Mouse (Mus musculus) stomach, embryonic 14.5 days (tissue): ENCODE measurements around the gene Tmem179b. TPM values are rescaled to one million over a fixed set of nuclear protein-coding genes. Genes with fewer than 3 reads are reported as not detected.
"Not testable (repeated sequence)": the region's sequence is repeated elsewhere in the genome, so short reads cannot be mapped to it uniquely, and the experiment has no call there.

Source experiments
- ATAC-seq: fragments of 200-750 bp; cut with Nextera tagmentation; 2 replicates; pipeline ENCODE4 v1.8.0; 2017; ENCODE audit warnings: low read depth, moderate TSS enrichment; ENCODE audit not compliant: insufficient number of reproducible peaks, insufficient read depth, low FRiP score
- H3K27ac ChIP-seq: fragments of 300-500 bp; sonication (generic); 2 replicates; pipeline ENCODE4 v1.5.1; 2014; ENCODE audit warnings: mild to moderate bottlenecking, low read length, moderate library complexity, mixed read lengths
- H3K27me3 ChIP-seq: fragments of 300-500 bp; sonication (generic); 2 replicates; pipeline ENCODE4 v1.6.1; 2014; ENCODE audit warnings: low read length, control low read depth, mixed read lengths; ENCODE audit not compliant: control insufficient read depth, insufficient read depth
- H3K36me3 ChIP-seq: fragments of 300-500 bp; sonication (generic); 2 replicates; pipeline ENCODE4 v1.6.1; 2014; ENCODE audit warnings: mild to moderate bottlenecking, control low read depth, low read length, moderate library complexity, mixed read lengths; ENCODE audit not compliant: control insufficient read depth, insufficient read depth
- H3K4me1 ChIP-seq: fragments of 300-500 bp; sonication (generic); 2 replicates; pipeline ENCODE4 v1.6.1; 2014; ENCODE audit warnings: low read length, control low read depth, mixed read lengths; ENCODE audit not compliant: control insufficient read depth, insufficient read depth
- H3K4me2 ChIP-seq: fragments of 300-500 bp; sonication (generic); replicated peaks from 2 replicates; pipeline ENCODE4 v1.6.1; 2014; ENCODE audit warnings: low read depth, low read length, control low read depth
- H3K4me3 ChIP-seq: fragments of 300-500 bp; sonication (generic); 2 replicates; pipeline ENCODE4 v1.5.1; 2014; ENCODE audit warnings: low read depth, low read length, control low read depth
- H3K9ac ChIP-seq: fragments of 300-500 bp; sonication (generic); replicated peaks from 2 replicates; pipeline ENCODE4 v1.6.1; 2014; ENCODE audit warnings: low read depth, mild to moderate bottlenecking, control low read depth, low read length, moderate library complexity, mixed read lengths
- H3K9me3 ChIP-seq: fragments of 300-500 bp; sonication (generic); 2 replicates; pipeline ENCODE4 v1.6.1; 2016; ENCODE audit warnings: low read depth, low read length, control low read depth; ENCODE audit not compliant: control insufficient read depth
- WGBS: fragments of 180-500 bp; shearing (Covaris S2); extraction: QIAGEN DNeasy Blood & Tissue Kit; methylation state at CpG from one replicate; pipeline ENCODE4 v1.1.7; 2014; 5-methylcytosine and 5-hydroxymethylcytosine counted together
- polyA plus RNA-seq: library from polyadenylated mRNA; unstranded; fragments of >200 nt; fragmentation: Nextera tagmentation; extraction: Ambion mirVana; gene quantifications from 2 replicates; pipeline ENCODE4 v1.2.1, GENCODE M21; 2014

Gene Tmem179b
- polyA plus RNA-seq, 1 experiment from 2014 or later = 94.0 TPM

DNA sequence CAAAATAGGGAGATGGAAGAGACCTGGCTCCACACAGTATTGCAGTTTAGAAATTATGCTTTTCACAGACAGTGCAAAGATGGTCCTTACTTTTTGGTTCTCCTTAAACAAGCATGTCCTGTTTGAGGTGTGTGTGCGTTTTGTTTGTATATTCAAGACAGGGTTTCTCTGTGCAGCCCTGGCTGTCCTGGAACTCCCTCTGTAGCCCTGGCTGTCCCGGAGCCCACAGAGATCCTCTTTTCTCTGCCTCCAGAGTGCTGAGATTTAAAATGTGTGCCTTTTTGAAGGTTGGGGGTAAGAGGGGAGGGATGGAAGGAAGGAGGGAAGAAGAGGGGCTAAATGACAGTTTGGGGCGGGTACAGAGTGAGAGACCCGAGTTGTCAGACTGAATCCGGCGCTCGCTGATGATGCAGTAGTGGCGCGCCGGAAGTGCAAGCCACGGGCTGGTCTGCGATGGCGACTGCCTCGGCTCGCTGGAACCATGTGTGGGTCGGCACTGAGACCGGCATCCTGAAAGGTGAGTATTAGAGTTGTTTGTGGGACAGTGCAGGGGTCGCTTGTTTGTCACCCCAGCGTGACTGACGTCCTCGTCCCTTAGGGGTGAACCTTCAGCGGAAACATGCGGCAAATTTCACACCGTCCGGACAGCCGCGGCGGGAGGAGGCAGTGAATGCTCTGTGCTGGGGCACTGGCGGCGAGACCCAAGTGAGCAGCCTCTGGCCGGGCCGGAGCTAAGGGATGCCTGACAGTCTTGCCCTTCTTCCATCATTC lies 38.7 kb downstream of the Tmem179b start, which contains the start of gene Wdr74:
TSS of gene Wdr74 (plus strand) at position 439 of the 771 bp plus-strand sequence.
- H3K4me1 ChIP-seq = peaks cover 6% of the 10 kb centered on the region
- WGBS = under 1% methylated on average over 32 of the region's 32 CpGs
- peak; percentile 91 for ATAC-seq
- H3K4me2 ChIP-seq = peak within 1 kb of the TSS; percentile 87
- H3K9me3 ChIP-seq = no peaks in the 10 kb centered on the region; the same call in 1 of the 2 replicates
- H3K27me3 ChIP-seq = no peaks in the 10 kb centered on the region
- peak within 1 kb of the TSS; percentile 80 for H3K9ac ChIP-seq
- peaks cover 24% of the 10 kb centered on the region for H3K36me3 ChIP-seq
- peak within 1 kb of the TSS; percentile 88 for H3K4me3 ChIP-seq
- peak within 1 kb of the TSS; percentile 52; the same call in 1 of the 2 replicates for H3K27ac ChIP-seq

DNA sequence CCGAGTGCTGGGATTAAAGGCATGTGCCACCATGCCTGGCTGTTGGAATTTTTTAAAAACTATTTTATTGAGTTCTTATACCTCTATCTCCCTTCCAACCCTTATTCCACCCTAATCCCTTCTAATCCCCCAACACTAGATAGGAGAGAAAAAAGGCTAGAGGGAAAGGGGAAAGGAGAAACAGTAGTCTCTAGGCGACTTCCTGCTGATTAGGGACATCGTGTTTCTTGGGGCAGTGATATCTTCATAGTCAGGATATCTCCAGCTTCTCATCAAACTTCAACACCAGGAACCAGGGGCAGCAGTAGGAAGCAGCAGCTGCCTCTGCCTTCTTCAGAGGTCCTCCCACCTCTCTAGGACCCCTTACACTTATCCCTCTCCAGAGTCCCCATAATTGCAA lies 39.9 kb downstream of the Tmem179b start:
- Histone ChIP-seq H3K4me2 (no peak overlapping the region), H3K4me3 (no peak overlapping the region), H3K36me3 (peaks cover 17% of the 10 kb centered on the region), H3K27ac (no peak overlapping the region), H3K4me1 (0 out of 2 replicates have a peak, but pooled peaks cover 2% of the 10 kb centered on the region), H3K9me3 (no peaks in the 10 kb centered on the region; the same call in 1 of the 2 replicates), H3K27me3 (no peaks in the 10 kb centered on the region), H3K9ac (no peak overlapping the region)
- WGBS = 75% methylated on average over 3 of the region's 3 CpGs
- ATAC-seq = no peak

DNA sequence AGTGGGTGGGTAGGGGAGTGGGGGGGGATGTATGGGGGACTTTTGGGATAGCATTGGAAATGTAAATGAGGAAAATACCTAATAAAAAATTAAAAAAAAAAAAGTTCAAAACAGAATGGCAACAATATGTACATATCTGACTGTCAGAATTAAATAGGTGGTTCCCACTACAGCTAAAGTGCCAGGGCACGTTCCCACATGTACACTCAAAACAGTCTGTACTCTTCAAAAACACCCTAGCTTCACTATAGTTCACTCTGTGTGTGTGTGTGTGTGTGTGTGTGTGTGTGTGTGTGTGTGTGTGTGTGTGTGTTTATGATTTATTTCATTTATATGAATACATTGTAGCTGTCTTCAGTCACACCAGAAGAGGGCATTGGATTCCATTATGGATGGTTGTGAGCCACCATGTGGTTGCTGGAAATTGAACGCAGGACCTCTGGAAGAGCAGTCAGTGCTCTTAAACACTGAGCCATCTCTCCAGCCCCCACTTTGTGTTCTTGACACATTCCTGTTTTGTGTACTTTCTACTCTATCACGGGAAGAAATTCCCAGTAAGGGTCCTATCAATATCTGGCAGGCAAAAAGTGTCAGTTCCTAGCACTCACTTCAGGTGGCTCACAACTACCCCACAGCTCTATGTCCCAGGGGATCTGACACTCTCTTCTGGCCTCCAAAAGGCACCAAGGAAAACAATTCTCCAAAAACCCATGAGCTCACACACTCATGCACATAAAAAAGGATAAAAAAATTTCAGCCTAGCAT lies 45.8 kb downstream of the Tmem179b start:
- H3K27ac ChIP-seq, ATAC-seq, H3K9ac ChIP-seq, H3K4me2 ChIP-seq, H3K9me3 ChIP-seq, H3K27me3 ChIP-seq, H3K4me3 ChIP-seq, H3K4me1 ChIP-seq: not testable (repeated sequence)
- peaks cover 28% of the 10 kb centered on the region for H3K36me3 ChIP-seq
- 43% methylated on average over 3 of the region's 3 CpGs for WGBS

DNA sequence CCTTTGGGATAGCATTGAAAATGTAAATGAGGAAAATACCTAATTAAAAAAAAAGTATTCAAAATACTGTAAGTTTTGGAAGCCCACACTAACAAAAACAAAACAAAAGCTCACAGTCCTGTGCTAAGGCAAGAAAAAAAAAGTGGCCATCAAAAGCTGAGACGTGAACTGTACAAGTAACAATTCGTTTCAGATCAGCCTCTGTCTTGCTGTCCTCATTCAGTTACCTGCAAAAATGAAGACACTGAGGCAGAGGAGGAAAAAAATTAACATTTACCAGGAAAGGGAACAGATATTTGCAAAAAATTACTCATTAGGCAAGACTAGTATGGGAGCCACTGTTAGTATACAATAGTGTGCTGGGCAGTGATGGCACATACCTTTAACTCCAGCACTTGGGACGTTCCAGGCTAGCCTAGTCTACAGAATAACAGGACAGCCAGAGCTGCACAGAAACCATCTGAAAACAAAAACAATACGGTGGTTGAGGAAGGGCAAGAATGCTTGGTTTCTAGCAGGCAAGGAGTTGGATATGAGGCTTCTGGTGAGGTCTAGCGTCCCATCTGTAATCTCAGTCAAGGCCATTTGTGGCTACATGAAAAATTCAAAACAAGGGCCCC lies 46.7 kb downstream of the Tmem179b start:
- Histone ChIP-seq H3K27ac (no peak overlapping the region), H3K9ac (no peak overlapping the region), H3K36me3 (peaks cover 28% of the 10 kb centered on the region), H3K4me1 (peaks cover 9% of the 10 kb centered on the region; the same call in 1 of the 2 replicates), H3K9me3 (no peaks in the 10 kb centered on the region), H3K27me3 (no peaks in the 10 kb centered on the region), H3K4me3 (no peak overlapping the region), H3K4me2 (no peak overlapping the region)
- ATAC-seq = no peak
- WGBS = 16% methylated on average over 5 of the region's 5 CpGs

DNA sequence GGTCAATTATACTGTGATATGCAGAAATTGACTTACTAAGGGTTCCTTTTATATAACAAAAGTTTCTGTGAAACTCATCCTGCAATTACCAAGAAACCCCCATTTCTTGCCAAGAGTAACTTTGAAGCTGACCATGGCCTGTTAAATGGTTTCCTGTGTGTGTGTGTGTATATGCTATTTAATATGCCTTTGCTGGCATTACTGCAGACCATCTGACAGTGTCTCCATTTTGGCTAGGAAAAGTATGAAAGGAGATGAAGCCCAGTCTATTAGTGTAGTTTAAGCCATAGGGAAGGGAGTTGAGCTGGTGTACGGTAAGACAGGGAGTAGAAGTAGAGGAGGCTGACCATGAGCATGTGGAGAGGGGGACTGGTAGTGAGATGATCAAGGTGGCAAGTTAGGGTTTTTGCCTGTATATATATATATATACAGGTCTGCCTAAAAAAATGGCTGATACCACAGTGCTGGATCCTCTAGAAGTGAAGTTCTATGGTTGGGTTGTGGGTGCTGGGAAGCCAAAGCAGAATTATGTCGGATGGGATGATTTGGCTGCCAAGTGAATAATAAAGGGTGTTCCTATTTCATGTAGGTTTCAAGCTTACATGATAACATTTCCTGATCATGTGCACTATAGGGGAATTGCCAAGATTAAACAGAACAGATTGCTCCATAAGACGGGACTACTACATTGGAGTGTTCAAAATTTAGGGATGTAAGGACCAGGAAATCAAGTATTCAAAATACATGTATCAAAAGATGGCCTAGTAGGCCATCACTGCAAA lies 47.5 kb downstream of the Tmem179b start:
- no peaks in the 10 kb centered on the region for H3K27me3 ChIP-seq
- 36% methylated on average over 3 of the region's 3 CpGs for WGBS
- H3K4me3 ChIP-seq = no peak overlapping the region; the same call in 1 of the 2 replicates
- H3K4me1 ChIP-seq = peaks cover 14% of the 10 kb centered on the region; the same call in 1 of the 2 replicates
- no peak overlapping the region for H3K27ac ChIP-seq
- H3K36me3 ChIP-seq = peaks cover 28% of the 10 kb centered on the region
- no peak for ATAC-seq
- no peak overlapping the region for H3K4me2 ChIP-seq
- no peaks in the 10 kb centered on the region for H3K9me3 ChIP-seq
- H3K9ac ChIP-seq = no peak overlapping the region

DNA sequence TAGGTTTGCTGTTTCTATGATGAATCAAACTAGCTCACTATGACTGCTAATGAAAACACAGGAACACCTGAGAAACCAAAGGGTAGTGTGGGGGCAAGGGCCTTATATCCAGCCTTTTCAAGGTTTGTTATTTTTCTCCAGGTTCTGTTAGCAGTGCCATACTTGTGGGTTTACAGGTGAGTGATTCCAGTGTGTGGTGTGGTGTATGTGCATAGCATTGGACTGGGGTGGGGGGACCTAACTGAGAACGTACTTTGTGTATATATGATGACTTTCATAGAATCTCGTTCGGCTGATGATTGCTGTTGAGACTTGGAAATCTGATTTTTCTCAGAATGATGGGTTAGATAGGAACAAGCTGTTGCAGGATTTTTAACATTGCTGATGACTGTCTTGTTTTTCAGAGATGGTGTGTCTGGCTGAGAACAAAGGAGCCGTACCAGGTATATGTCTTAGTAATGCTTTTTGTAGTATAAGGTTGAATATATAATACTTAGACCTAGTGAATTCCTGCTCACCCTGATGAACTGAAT lies 49.1 kb downstream of the Tmem179b start:
- peak overlapping the region; percentile 87 for H3K4me2 ChIP-seq
- WGBS = 40% methylated on average over 4 of the region's 4 CpGs
- H3K4me1 ChIP-seq = peaks cover 14% of the 10 kb centered on the region; the same call in 1 of the 2 replicates
- peak overlapping the region; percentile 7; the same call in 1 of the 2 replicates for H3K27ac ChIP-seq
- ATAC-seq = no peak
- peak overlapping the region; percentile 93 for H3K9ac ChIP-seq
- H3K4me3 ChIP-seq = peak overlapping the region; percentile 65
- peaks cover 28% of the 10 kb centered on the region for H3K36me3 ChIP-seq
- H3K9me3 ChIP-seq = no peaks in the 10 kb centered on the region
- no peaks in the 10 kb centered on the region for H3K27me3 ChIP-seq

DNA sequence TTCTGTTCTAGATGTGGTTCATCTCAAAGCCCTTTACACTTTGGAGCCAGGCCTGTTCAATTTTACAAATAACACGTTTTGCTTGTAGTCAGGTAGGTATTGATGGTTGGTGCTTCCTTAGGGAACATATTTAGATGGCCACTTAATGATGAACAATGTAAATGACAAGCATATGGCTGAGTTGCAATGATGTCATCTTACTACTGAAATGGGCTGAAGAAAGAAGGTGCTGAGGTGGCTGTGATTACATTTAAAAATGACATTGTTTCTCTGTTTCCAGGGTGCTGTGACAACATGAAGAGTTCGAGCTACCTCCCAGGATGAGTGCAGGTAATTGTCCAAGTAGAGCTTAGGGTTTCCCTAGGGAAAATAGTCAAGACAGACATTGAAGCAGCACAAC lies 49.9 kb downstream of the Tmem179b start:
- peak overlapping the region; percentile 80; the same call in 1 of the 2 replicates for H3K27ac ChIP-seq
- 1% methylated on average over 2 of the region's 2 CpGs for WGBS
- peaks cover 14% of the 10 kb centered on the region; the same call in 1 of the 2 replicates for H3K4me1 ChIP-seq
- H3K36me3 ChIP-seq = peaks cover 28% of the 10 kb centered on the region
- H3K4me3 ChIP-seq = peak overlapping the region; percentile 65
- peak overlapping the region; percentile 93 for H3K9ac ChIP-seq
- no peak for ATAC-seq
- no peaks in the 10 kb centered on the region for H3K9me3 ChIP-seq
- H3K4me2 ChIP-seq = peak overlapping the region; percentile 87
- no peaks in the 10 kb centered on the region for H3K27me3 ChIP-seq
